ENCODE assay signal across 1 mouse cellular context in genomic region chr8:84980622-84981358, GRCm38 (mm10).
TF ChIP-seq lines count a peak whose summit lies in the region.

No protein-coding gene starts in this region.

TF ChIP-seq in CH12.LX, 34 proteins besides CTCF, POLR2A, EP300 and RAD21 (continued from another document):
- TF ChIP-seq BHLHE40 (IDR thresholded peaks at IDR 0.05; ENCODE audit: low read depth, low read length) (peak; percentile 94), CHD1 (IDR thresholded peaks at IDR 0.05; ENCODE audit: low read depth, low read length) (peak; percentile 96; the same call in 1 of the 2 replicates), GABPA (IDR thresholded peaks at IDR 0.05; ENCODE audit: insufficient replicate concordance, low read depth, low read length) (no peak), ETS1 (conservative IDR thresholded peaks at IDR 0.05; ENCODE audit: low read depth, low read length) (peak; percentile 95), POLR2AphosphoS2 (IDR thresholded peaks at IDR 0.05; ENCODE audit: low read depth, low read length) (no peak; the same call in 1 of the 2 replicates), RCOR1 (conservative IDR thresholded peaks at IDR 0.05; ENCODE audit: low read depth, low read length) (no peak; the same call in 1 of the 2 replicates), MAX (IDR thresholded peaks at IDR 0.05; ENCODE audit: low read length) (peak; percentile 86), HCFC1 (IDR thresholded peaks at IDR 0.05; ENCODE audit: low read depth, low read length) (peak; percentile 49; the same call in 1 of the 2 replicates), USF1 (IDR thresholded peaks at IDR 0.05; ENCODE audit: low read depth, low read length) (no peak), ZKSCAN1 (IDR thresholded peaks at IDR 0.05; ENCODE audit: borderline replicate concordance, low read depth, low read length) (no peak), ZC3H11A (IDR thresholded peaks at IDR 0.05; ENCODE audit: low read depth, low read length) (no peak), IRF4 (IDR thresholded peaks at IDR 0.05; ENCODE audit: low read depth, low read length) (peak; percentile 70), SIN3A (IDR thresholded peaks at IDR 0.05; ENCODE audit: low read length) (peak; percentile 85), PAX5 (IDR thresholded peaks at IDR 0.05; ENCODE audit: low read length) (no peak), TBP (conservative IDR thresholded peaks at IDR 0.05; ENCODE audit: low read depth, low read length) (0 out of 2 replicates have a peak, but pooled peaks have one; percentile 56), ZNF384 (IDR thresholded peaks at IDR 0.05; ENCODE audit: low read depth, low read length) (no peak), MEF2A (IDR thresholded peaks at IDR 0.05; ENCODE audit: borderline replicate concordance, low read depth, low read length) (peak; percentile 81), NRF1 (IDR thresholded peaks at IDR 0.05; ENCODE audit: low read depth, low read length) (peak; percentile 33; the same call in 1 of the 2 replicates), NELFE (IDR thresholded peaks at IDR 0.05; ENCODE audit: low read depth, low read length) (peak; percentile 65; the same call in 1 of the 2 replicates), MXI1 (IDR thresholded peaks at IDR 0.05; ENCODE audit: low read depth, low read length) (peak; percentile 94), TCF12 (IDR thresholded peaks at IDR 0.05; ENCODE audit: low read depth, low read length) (peak; percentile 90), E2F4 (IDR thresholded peaks at IDR 0.05; ENCODE audit: insufficient replicate concordance, low read depth, low read length) (no peak), KAT2A (IDR thresholded peaks at IDR 0.05; ENCODE audit: insufficient replicate concordance, low read length) (0 out of 2 replicates have a peak, but pooled peaks have one; percentile 44), MAZ (IDR thresholded peaks at IDR 0.05; ENCODE audit: low read depth, low read length) (peak; percentile 92), JUND (conservative IDR thresholded peaks at IDR 0.05; ENCODE audit: low read depth, low read length) (no peak), UBTF (IDR thresholded peaks at IDR 0.05; ENCODE audit: low read depth, low read length) (0 out of 2 replicates have a peak, but pooled peaks have one; percentile 25)
